Mouse (Mus musculus): Measurements from ENCODE around the gene Rpusd4.

DNA sequence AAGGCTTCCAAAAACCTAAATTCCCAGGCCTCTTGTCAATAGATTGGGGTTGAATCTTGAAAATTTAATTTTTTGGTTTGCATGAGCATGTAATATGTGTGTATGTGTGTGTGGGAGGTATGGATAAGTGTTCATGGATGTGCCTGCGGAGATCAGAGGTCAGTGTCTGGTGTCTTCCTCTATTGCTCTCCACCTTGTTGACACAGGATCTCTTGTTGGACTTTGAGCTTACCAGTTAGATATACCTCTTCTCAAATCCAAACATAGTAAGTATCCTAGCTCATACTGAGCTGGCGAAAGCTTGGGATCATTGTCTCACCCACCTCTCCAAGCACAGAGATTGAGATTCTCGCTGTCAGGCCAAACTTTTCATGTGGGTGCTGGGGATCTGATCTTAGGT is 22.8 kb downstream of the Rpusd4 start:
- TF ChIP-seq GATA1 (IDR thresholded peaks at IDR 0.05; ENCODE audit: low read length) (no peak), TAL1 (IDR thresholded peaks at IDR 0.05; ENCODE audit: low read length) (no peak)
